Comparison of ENCODE assay signal across 11 mouse cellular contexts in genomic region chr16:91461773-91462181, GRCm38 (mm10). TPM values are rescaled to one million over a fixed set of nuclear protein-coding genes. Genes with fewer than 3 reads are reported as not detected.
DNase-seq lines count a peak whose midpoint lies in the region; ATAC-seq and TF ChIP-seq lines count a peak whose summit lies in the region.
"Had no signal": no experiment of that assay in that cellular context is flagged by ENCODE, and none has a peak within 500 bp of the region (broad histone marks: within the 10 kb centered on the region; RNA-seq: fewer than 3 reads in every experiment).

No protein-coding gene starts in this region.

- no peak for TF ChIP-seq CTCF in lung, embryonic 14.5 days (IDR thresholded peaks at IDR 0.05; ENCODE audit: low read depth)
- no peak for TF ChIP-seq CTCF in kidney, postnatal 0 days (IDR thresholded peaks at IDR 0.05; ENCODE audit: low read depth)
- TF ChIP-seq CTCF in thymus, adult 2 months (IDR thresholded peaks at IDR 0.05; ENCODE audit: borderline replicate concordance, control insufficient read depth, extremely low read depth, insufficient read depth, low read length, poor library complexity): no peak

- no peaks in the 10 kb centered on the region; the same call in 1 of the 2 replicates for H3K4me1 ChIP-seq in lung, embryonic 14.5 days (ENCODE audit: insufficient read depth)
- H3K4me1 ChIP-seq in kidney, postnatal 0 days (replicated peaks; ENCODE audit: insufficient read depth, low read length): peaks cover 4% of the 10 kb centered on the region
- peaks cover 54% of the 10 kb centered on the region for H3K4me1 ChIP-seq in thymus, adult 2 months (replicated peaks; ENCODE audit: control insufficient read depth, insufficient read depth, low read length)

- WGBS in lung, embryonic 14.5 days: 47% methylated on average over 9 of the region's 9 CpGs
- 12% methylated on average over 9 of the region's 9 CpGs for WGBS in kidney, postnatal 0 days
- 50% methylated on average over 9 of the region's 9 CpGs for WGBS in thymus, adult 2 months

- no peak overlapping the region for H3K4me2 ChIP-seq in lung, embryonic 14.5 days
- no peak overlapping the region for H3K4me2 ChIP-seq in kidney, postnatal 0 days (ENCODE audit: low read length)

- no peaks in the 10 kb centered on the region for H3K9me3 ChIP-seq in lung, embryonic 14.5 days (ENCODE audit: low read depth, low read length)
- no peaks in the 10 kb centered on the region for H3K9me3 ChIP-seq in kidney, postnatal 0 days (replicated peaks; ENCODE audit: low read length)
- H3K9me3 ChIP-seq: embryonic facial prominence, embryonic 10.5 days had no signal

- no peak overlapping the region for H3K9ac ChIP-seq in lung, embryonic 14.5 days
- no peak overlapping the region for H3K9ac ChIP-seq in kidney, postnatal 0 days (ENCODE audit: low read depth, low read length)
- H3K9ac ChIP-seq: forebrain, postnatal 0 days had no signal

- H3K4me3 ChIP-seq in lung, embryonic 14.5 days (ENCODE audit: low read depth, low read length): no peak overlapping the region
- H3K4me3 ChIP-seq in kidney, postnatal 0 days (replicated peaks; ENCODE audit: low read depth, low read length): no peak overlapping the region
- no peak overlapping the region for H3K4me3 ChIP-seq in thymus, adult 2 months (ENCODE audit: control insufficient read depth, insufficient read depth, low read length)
- H3K4me3 ChIP-seq: embryonic facial prominence, embryonic 10.5 days had no signal

- DNase-seq in heart, adult 11 months: peak; percentile 95
- no peak for DNase-seq in heart, adult 8-10 months (ENCODE audit: low spot score)
- DNase-seq in lung, embryonic 14.5 days: no peak
- DNase-seq in lung, postnatal 10 days: no peak
- peak; percentile 82 for DNase-seq in kidney, postnatal 0 days (ENCODE audit: low spot score)
- no peak for DNase-seq in thymus, postnatal 25 days
- DNase-seq in thymus, adult 2 months: no peak
- DNase-seq: forebrain, postnatal 0 days; layer of hippocampus, adult 9-11 months had no signal

- 0 out of 2 replicates have a peak overlapping the region, but pooled peaks have one; percentile 12 for H3K27ac ChIP-seq in lung, embryonic 14.5 days (ENCODE audit: low read depth)
- H3K27ac ChIP-seq in kidney, postnatal 0 days: peak overlapping the region; percentile 84
- H3K27ac ChIP-seq in thymus, adult 2 months (ENCODE audit: control insufficient read depth, insufficient read depth, low read length): no peak overlapping the region
- H3K27ac ChIP-seq: embryonic facial prominence, embryonic 10.5 days had no signal

- no peaks in the 10 kb centered on the region for H3K27me3 ChIP-seq in lung, embryonic 14.5 days (ENCODE audit: insufficient read depth, low read length)
- H3K27me3 ChIP-seq in kidney, postnatal 0 days (ENCODE audit: insufficient read depth, low read length): no peaks in the 10 kb centered on the region
- no peaks in the 10 kb centered on the region for H3K27me3 ChIP-seq in thymus, adult 2 months (ENCODE audit: control insufficient read depth, insufficient read depth, low read length)

- TF ChIP-seq POLR2A in thymus, adult 2 months (IDR thresholded peaks at IDR 0.05; ENCODE audit: control insufficient read depth, extremely low read depth, insufficient read depth, low read length, poor library complexity): no peak

- H3K36me3 ChIP-seq in lung, embryonic 14.5 days (ENCODE audit: insufficient read depth): no peaks in the 10 kb centered on the region
- no peaks in the 10 kb centered on the region for H3K36me3 ChIP-seq in kidney, postnatal 0 days (ENCODE audit: insufficient read depth, low read length)
- H3K36me3 ChIP-seq in thymus, adult 2 months (ENCODE audit: control insufficient read depth, insufficient read depth, low read length): no peaks in the 10 kb centered on the region
- H3K36me3 ChIP-seq: embryonic facial prominence, embryonic 10.5 days had no signal

- ATAC-seq in lung, embryonic 14.5 days (ENCODE audit: insufficient read depth): no peak
- no peak for ATAC-seq in kidney, postnatal 0 days (replicated peaks; ENCODE audit: low FRiP score, low read depth)
- ATAC-seq in monocyte, adult 5-6 weeks (replicated peaks; ENCODE audit: insufficient number of reproducible peaks, low FRiP score, low TSS enrichment, poor library complexity, severe bottlenecking): peak; percentile 45
- ATAC-seq: forebrain, postnatal 0 days had no signal

RNA-seq across cellular contexts. Expression of gene Ifnar1, which starts 23.3 kb away (rescaled TPM):
- total RNA-seq in heart, adult 8-10 months (2022): 10 to 100 TPM; 18.7 to 28.6 (median 22.0) TPM
- polyA plus RNA-seq in lung, embryonic 14.5 days (2014; fragmentation: Nextera tagmentation; extraction: Ambion mirVana): 73.3 and 73.6 TPM in 2 replicates
- polyA plus RNA-seq in kidney, postnatal 0 days (2015; fragmentation: Nextera tagmentation; extraction: Ambion mirVana): 33.5 and 37.1 TPM in 2 replicates
- 91.0 to 131 TPM (median 108 TPM) in 3 replicates for total RNA-seq in monocyte, adult 5-6 weeks (2017)
- 47.0 and 49.1 TPM in 2 replicates for polyA plus RNA-seq in thymus, adult 2 months (2012; rRNA removed)

RNA-seq across cellular contexts. Expression of gene Il10rb, which starts 55.8 kb away (rescaled TPM):
- total RNA-seq in heart, adult 8-10 months (2022): 100 to 1,000 TPM; 116 to 131 (median 129) TPM
- 32.8 and 36.4 TPM in 2 replicates for polyA plus RNA-seq in lung, embryonic 14.5 days (2014; fragmentation: Nextera tagmentation; extraction: Ambion mirVana)
- polyA plus RNA-seq in kidney, postnatal 0 days (2015; fragmentation: Nextera tagmentation; extraction: Ambion mirVana): 44.6 and 46.1 TPM in 2 replicates
- total RNA-seq in monocyte, adult 5-6 weeks (2017): 86.7 to 144 TPM (median 102 TPM) in 3 replicates
- polyA plus RNA-seq in thymus, adult 2 months (2012; rRNA removed): 28.5 and 35.6 TPM in 2 replicates

Comparison
In these comparisons a context has a peak if more than half of its experiments do, and no peak if none do; other contexts are left out.
1. DNase-seq: peak in heart, adult 11 months (single experiment) and kidney, postnatal 0 days (single experiment); none in heart, adult 8-10 months (single experiment), lung, embryonic 14.5 days (single experiment), lung, postnatal 10 days (single experiment), thymus, postnatal 25 days (single experiment) and thymus, adult 2 months (single experiment).